Mouse (Mus musculus) adrenal gland, postnatal 10 days (tissue): ENCODE measurements around the gene Sidt2. TPM values are rescaled to one million over a fixed set of nuclear protein-coding genes. Genes with fewer than 3 reads are reported as not detected.

Source experiments
- DNase-seq: peaks from one replicate; pipeline ENCODE4 v3.0.0; 2021; ENCODE audit warnings: mixed read lengths
- microRNA-seq: library from miRNA; unstranded; fragments of <30 nt; microRNA quantifications from one replicate; pipeline ENCODE4 v1.2.0, GENCODE M21; 2021
- total RNA-seq, 2 experiments: library from RNA; stranded (reverse); gene quantifications; 2 replicates each; pipeline ENCODE4 v1.2.3; 2021

The Sidt2 gene
- total RNA-seq, 2 experiments from 2014 or later: 160 to 179 TPM

GRCm38 (mm10) chr9:45910995-45911394, 44.1 kb downstream of the Sidt2 start:
- DNase-seq: no peak

- DNase-seq: no peak
Measured at GRCm38 (mm10) chr9:45907078-45907428, 48.0 kb downstream of the Sidt2 start.

GRCm38 (mm10) chr9:45906355-45907077, 48.5 kb downstream of the Sidt2 start, which contains the start of the genes Pcsk7 and Rnf214:
Gene Pcsk7 (plus strand): TSS chr9:45906497.
Gene Rnf214 (minus strand): TSS chr9:45906911.
- DNase-seq: peak; percentile 96

DNA sequence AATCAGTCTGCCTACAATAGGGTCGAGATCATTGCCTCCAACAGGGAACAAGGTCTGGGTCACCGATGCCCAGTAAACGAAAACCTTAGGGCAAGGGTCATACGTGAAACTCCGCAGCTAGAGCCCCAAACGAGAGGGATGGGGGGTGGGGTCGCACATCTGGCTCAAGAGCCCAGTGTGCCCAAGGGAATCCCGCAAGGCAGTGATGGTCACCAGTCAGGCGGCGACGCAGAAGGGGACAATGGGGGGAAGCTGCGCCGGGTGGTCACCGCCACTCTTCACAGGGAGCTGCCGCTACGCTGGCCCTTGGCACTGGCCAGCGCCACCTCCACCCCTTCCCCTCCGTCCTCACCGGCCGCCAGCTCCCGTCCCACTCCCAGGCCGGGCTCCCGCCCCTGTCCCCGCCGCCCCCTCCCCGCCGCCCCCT, 49.2 kb downstream of the Sidt2 start:
- DNase-seq: peak; percentile 56

DNA sequence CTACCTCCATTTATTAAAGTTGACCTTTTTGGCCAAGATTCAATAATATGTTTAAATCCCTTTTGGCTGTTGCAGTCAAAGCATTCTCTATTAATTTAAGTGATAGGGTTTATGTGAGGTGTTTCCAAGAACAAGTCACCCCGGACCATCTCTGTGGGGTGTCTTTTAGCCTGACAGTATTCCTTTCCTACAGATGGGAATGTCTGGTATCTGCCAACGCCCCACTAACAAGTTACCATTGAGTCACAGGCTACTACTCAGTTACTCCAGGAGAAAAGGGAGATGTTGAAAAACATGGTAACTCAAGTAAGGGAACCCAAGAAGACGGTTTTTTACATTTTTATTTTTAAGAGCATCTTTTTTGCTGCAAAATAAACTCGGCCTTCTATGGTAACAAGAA, 49.9 kb downstream of the Sidt2 start:
- DNase-seq: no peak

GRCm38 (mm10) chr9:45893681-45894080, 61.4 kb downstream of the Sidt2 start:
- DNase-seq: no peak

Small RNA genes within 50 kb of the gene (microRNA-seq; reads per million reads assigned to microRNA genes)
- not detected for gene Mir7087

Other genes starting within 250 kb of the Sidt2 start
- gene Cep164, start 126.6 kb downstream of the Sidt2 start, total RNA-seq: 10 to 100 TPM; 10.2 to 16.1 TPM
- 10 to 100 TPM; 28.8 to 30.4 TPM for gene Bace1, start 116.7 kb downstream of the Sidt2 start, total RNA-seq
- gene Pcsk7, start 48.8 kb downstream of the Sidt2 start, total RNA-seq: 10 to 100 TPM; 23.4 to 29.6 TPM
- gene Rnf214, start 48.3 kb downstream of the Sidt2 start, total RNA-seq: 10 to 100 TPM; 37.4 to 42.3 TPM
- 10 to 100 TPM; 53.1 to 84.6 TPM for gene Tagln, start 19.2 kb downstream of the Sidt2 start, total RNA-seq
- 100 to 1,000 TPM; 118 to 119 TPM for gene Pafah1b2, start 57.4 kb upstream of the Sidt2 start, total RNA-seq
- 10 to 100 TPM; 50.2 to 55.1 TPM for gene Sik3, start 57.6 kb upstream of the Sidt2 start, total RNA-seq